Mouse (Mus musculus) midbrain, embryonic 13.5 days (tissue): ENCODE measurements around the gene Rnf17. TPM values are rescaled to one million over a fixed set of nuclear protein-coding genes. Genes with fewer than 3 reads are reported as not detected.

Experiments used
- ATAC-seq: fragments of 200-750 bp; cut with Nextera tagmentation; 2 replicates; pipeline ENCODE4 v1.8.0; 2017; ENCODE audit warnings: mild to moderate bottlenecking, moderate TSS enrichment, moderate library complexity
- H3K27ac ChIP-seq: fragments of 300-500 bp; sonication (generic); 2 replicates; pipeline ENCODE4 v1.5.1; 2015; ENCODE audit warnings: inconsistent platforms, mild to moderate bottlenecking, moderate library complexity
- H3K27me3 ChIP-seq: fragments of 300-500 bp; sonication (generic); 2 replicates; pipeline ENCODE4 v1.6.1; 2015; ENCODE audit warnings: mild to moderate bottlenecking, inconsistent platforms
- H3K36me3 ChIP-seq: fragments of 300-500 bp; sonication (generic); 2 replicates; pipeline ENCODE4 v1.6.1; 2015; ENCODE audit warnings: mild to moderate bottlenecking, inconsistent platforms
- H3K4me1 ChIP-seq: fragments of 300-500 bp; sonication (generic); replicated peaks from 2 replicates; pipeline ENCODE4 v1.6.1; 2015; ENCODE audit warnings: inconsistent platforms
- H3K4me2 ChIP-seq: fragments of 300-500 bp; sonication (generic); replicated peaks from 2 replicates; pipeline ENCODE4 v1.6.1; 2015; ENCODE audit warnings: moderate library complexity, mild to moderate bottlenecking, inconsistent platforms
- H3K4me3 ChIP-seq: fragments of 300-500 bp; sonication (generic); replicated peaks from 2 replicates; pipeline ENCODE4 v1.5.1; 2015; ENCODE audit warnings: mild to moderate bottlenecking, inconsistent platforms
- H3K9ac ChIP-seq: fragments of 300-500 bp; sonication (generic); replicated peaks from 2 replicates; pipeline ENCODE4 v1.6.1; 2015; ENCODE audit warnings: mild to moderate bottlenecking, inconsistent platforms
- H3K9me3 ChIP-seq: fragments of 300-500 bp; sonication (generic); 2 replicates; pipeline ENCODE4 v1.6.1; 2016; ENCODE audit warnings: mild to moderate bottlenecking, inconsistent platforms
- WGBS: fragments of 180-500 bp; shearing (Covaris S2); methylation state at CpG from one replicate; pipeline ENCODE4 v1.1.7; 2015; 5-methylcytosine and 5-hydroxymethylcytosine counted together
- polyA plus RNA-seq: library from polyadenylated mRNA; unstranded; fragments of >200 nt; fragmentation: Nextera tagmentation; extraction: Ambion mirVana; gene quantifications from 2 replicates; pipeline ENCODE4 v1.2.1, GENCODE M21; 2015

Rnf17 gene
- polyA plus RNA-seq, 1 experiment from 2014 or later = 1.7 TPM

DNA sequence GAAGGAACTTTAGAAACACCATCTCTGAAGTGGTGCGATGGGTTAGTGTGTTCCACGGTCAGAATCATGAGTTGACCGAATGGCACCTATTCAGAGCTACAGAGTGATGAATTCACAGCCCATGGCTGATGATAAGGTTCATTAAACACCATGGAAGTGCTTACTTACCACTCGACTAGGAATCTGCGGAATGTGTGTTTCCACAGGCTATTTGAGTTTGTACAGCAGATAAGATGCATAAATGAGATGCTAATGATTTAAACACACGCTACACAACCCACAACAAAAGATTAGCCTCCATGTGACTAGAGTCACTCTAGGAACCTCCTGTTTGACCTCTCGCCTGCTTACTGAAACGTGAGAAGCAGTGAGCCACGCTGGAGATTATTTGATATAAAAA lies 23.0 kb upstream of the Rnf17 start:
- Histone ChIP-seq H3K4me2 (no peak overlapping the region), H3K36me3 (no peaks in the 10 kb centered on the region), H3K27ac (no peak overlapping the region), H3K27me3 (no peaks in the 10 kb centered on the region), H3K9ac (no peak overlapping the region), H3K4me3 (no peak overlapping the region), H3K9me3 (no peaks in the 10 kb centered on the region), H3K4me1 (no peaks in the 10 kb centered on the region)
- WGBS = 71% methylated on average over 9 of the region's 9 CpGs
- no peak for ATAC-seq

DNA sequence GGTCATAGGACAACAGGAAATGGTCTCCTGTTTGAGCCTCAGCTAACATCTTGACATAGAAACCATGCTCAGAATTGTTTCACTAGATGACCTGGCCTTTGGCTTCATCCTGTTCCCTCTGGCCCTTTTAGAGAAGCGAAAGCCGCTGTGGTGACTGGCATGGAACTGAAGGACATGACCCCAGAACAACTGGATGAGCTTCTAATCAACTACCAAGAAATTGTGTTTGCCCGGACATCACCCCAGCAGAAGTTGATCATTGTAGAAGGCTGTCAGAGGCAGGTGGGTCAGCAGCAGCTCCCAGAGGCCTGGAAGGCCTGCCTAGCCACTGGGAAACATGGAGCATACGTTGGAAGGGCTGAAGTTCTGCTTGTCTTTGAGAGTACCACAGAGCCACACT lies 20.0 kb upstream of the Rnf17 start:
- Histone ChIP-seq H3K9me3 (no peaks in the 10 kb centered on the region), H3K4me1 (no peaks in the 10 kb centered on the region), H3K27me3 (no peaks in the 10 kb centered on the region), H3K4me2 (no peak overlapping the region), H3K9ac (no peak overlapping the region), H3K36me3 (no peaks in the 10 kb centered on the region), H3K27ac (no peak overlapping the region), H3K4me3 (no peak overlapping the region)
- no peak for ATAC-seq
- 90% methylated on average over 4 of the region's 4 CpGs for WGBS

DNA sequence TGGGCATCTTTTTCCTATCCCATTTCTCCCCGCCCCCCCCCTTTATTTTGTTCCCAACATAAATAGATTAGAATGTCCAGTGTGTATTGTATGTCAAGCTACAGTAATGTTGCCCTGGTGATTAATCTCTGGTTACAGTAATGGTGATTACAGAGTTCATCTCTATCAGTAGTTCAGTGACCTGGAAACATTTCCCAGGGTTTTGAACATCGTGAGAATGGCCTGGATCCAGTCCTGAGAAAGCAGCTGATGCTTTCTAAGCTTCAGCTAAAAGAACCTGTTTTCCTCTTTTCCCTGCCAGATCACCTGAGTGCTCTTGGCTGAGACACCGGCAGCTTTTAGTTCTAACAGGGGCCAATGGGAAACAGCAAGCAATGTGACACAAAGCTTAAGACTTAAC lies 12.1 kb upstream of the Rnf17 start:
- Histone ChIP-seq H3K4me3 (no peak overlapping the region), H3K9me3 (no peaks in the 10 kb centered on the region), H3K4me1 (no peaks in the 10 kb centered on the region), H3K9ac (no peak overlapping the region), H3K4me2 (no peak overlapping the region), H3K27ac (no peak overlapping the region), H3K36me3 (no peaks in the 10 kb centered on the region), H3K27me3 (no peaks in the 10 kb centered on the region)
- 56% methylated on average over 3 of the region's 3 CpGs for WGBS
- ATAC-seq = no peak

DNA sequence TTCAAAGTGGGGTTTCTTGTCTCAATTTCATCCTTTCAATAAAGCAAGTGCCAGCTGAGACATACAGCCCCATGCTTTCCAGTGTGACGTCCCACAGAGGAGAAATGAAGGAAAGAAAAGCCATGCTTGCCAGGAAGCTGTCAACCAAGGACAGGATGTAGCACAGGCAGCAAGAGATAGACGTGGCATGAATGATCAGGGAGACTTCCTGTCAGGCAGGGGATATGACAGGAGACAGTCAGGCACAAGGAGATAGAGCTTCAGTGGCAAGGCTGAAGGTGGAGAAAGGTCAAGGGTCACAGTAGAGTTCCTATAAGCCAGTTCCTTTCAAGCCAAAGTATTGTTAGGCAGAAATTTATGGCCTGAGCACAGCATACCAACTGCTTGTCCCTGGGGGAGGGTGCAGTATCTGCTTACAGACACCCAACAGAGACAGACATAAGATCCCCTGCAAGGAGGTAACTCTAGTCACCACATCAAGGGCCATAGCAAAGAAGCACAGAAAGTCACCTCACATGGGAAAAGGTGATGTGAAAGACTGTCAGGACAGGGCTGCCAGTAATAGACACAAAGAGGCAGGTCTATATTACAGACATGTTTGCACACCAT lies 8.6 kb upstream of the Rnf17 start:
- H3K4me3 ChIP-seq = no peak overlapping the region
- no peak overlapping the region for H3K9ac ChIP-seq
- no peaks in the 10 kb centered on the region for H3K4me1 ChIP-seq
- WGBS = 36% methylated on average over 2 of the region's 2 CpGs
- no peak for ATAC-seq
- no peaks in the 10 kb centered on the region for H3K27me3 ChIP-seq
- H3K36me3 ChIP-seq = no peaks in the 10 kb centered on the region
- H3K9me3 ChIP-seq = no peaks in the 10 kb centered on the region
- H3K4me2 ChIP-seq = no peak overlapping the region
- no peak overlapping the region for H3K27ac ChIP-seq

DNA sequence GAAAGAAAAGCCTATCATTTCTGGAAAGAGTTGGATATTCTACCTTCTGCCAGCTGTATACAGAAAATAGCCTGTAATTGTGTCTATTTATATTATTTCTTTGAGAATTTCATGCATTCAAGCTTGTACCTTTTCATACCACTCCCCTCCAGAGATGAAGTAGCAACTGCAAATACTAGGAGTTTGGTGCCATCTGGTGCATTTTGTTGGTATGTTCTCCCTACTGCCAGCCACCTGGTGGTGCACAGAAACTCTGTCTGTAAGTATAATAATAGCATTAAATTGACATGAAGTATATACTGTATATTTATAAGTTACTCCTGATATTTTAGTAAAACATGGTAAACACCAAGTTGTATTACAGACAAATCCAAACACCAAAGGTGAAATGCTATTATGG lies 4.4 kb upstream of the Rnf17 start:
- Histone ChIP-seq H3K27ac (no peak overlapping the region), H3K4me2 (no peak overlapping the region), H3K9ac (no peak overlapping the region), H3K27me3 (no peaks in the 10 kb centered on the region), H3K4me3 (no peak overlapping the region), H3K9me3 (no peaks in the 10 kb centered on the region), H3K36me3 (no peaks in the 10 kb centered on the region), H3K4me1 (no peaks in the 10 kb centered on the region)
- ATAC-seq = no peak

DNA sequence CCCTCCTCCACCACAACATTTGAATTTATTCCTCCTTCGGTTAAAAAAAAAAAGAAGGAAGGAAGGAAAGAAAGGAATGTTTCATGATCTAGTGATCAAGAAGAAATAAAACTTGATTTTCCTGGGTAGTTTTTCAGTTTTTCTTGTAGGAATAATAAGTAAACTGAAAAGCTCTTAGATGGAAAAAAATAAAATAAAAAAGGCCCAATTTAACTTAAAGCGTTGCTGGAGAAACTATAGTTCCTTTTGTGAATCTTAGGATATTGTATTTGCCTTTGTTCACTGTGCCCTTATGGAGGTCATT lies 643 bp downstream of the Rnf17 start:
- no peak for ATAC-seq
- no peaks in the 10 kb centered on the region for H3K36me3 ChIP-seq
- no peak overlapping the region for H3K4me3 ChIP-seq
- no peak overlapping the region for H3K4me2 ChIP-seq
- WGBS = 91% methylated on average over 2 of the region's 2 CpGs
- no peaks in the 10 kb centered on the region for H3K4me1 ChIP-seq
- no peak overlapping the region for H3K27ac ChIP-seq
- no peak overlapping the region for H3K9ac ChIP-seq
- no peaks in the 10 kb centered on the region for H3K27me3 ChIP-seq
- no peaks in the 10 kb centered on the region for H3K9me3 ChIP-seq

DNA sequence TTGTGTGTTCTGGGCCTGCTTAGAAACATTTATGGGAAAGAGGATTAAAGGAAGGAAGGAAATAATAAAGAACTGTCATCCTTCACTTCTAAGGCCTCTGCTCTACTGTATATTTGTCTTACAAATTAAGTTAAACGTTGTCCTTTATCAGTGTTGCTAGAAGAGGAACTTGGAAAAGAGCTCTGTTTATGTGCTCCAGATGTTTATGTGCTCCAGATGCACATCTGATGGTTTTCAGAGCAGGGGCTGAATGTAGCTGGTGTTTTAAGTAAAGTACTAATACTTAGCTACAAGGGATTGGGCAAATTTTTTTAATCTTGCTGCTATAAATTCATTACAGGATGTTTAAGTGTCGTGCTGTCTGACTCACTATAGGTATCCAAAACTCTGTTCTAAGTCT lies 59.7 kb downstream of the Rnf17 start:
- 80% methylated on average over 2 of the region's 2 CpGs for WGBS
- H3K36me3 ChIP-seq = no peaks in the 10 kb centered on the region
- no peak overlapping the region for H3K4me2 ChIP-seq
- no peaks in the 10 kb centered on the region for H3K9me3 ChIP-seq
- H3K4me3 ChIP-seq = no peak overlapping the region
- no peak overlapping the region for H3K9ac ChIP-seq
- no peaks in the 10 kb centered on the region for H3K4me1 ChIP-seq
- H3K27me3 ChIP-seq = no peaks in the 10 kb centered on the region
- H3K27ac ChIP-seq = no peak overlapping the region
- no peak for ATAC-seq

DNA sequence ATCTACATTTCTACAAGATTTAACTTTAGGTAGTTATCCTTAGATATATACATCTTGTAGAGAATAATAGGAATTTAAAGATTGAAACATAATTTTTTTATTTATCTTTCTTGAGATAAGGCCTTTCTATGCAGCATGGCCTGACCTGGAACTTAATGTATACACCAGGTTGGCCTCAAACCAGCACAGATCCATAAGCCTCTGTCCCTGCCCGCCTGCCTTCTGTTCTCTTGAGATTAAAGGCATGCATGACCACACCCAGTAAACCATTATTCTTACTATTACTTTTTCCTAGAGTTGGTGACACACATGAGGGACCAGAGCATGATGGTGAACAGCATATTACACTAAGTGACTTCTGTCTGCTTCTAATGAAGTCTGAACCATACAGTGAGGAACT lies 60.3 kb downstream of the Rnf17 start:
- Histone ChIP-seq H3K27ac (no peak overlapping the region), H3K4me3 (no peak overlapping the region), H3K36me3 (no peaks in the 10 kb centered on the region), H3K9me3 (no peaks in the 10 kb centered on the region), H3K27me3 (no peaks in the 10 kb centered on the region), H3K4me2 (no peak overlapping the region), H3K9ac (no peak overlapping the region), H3K4me1 (no peaks in the 10 kb centered on the region)
- 86% methylated on average over 1 of the region's 1 CpGs for WGBS
- ATAC-seq = no peak

DNA sequence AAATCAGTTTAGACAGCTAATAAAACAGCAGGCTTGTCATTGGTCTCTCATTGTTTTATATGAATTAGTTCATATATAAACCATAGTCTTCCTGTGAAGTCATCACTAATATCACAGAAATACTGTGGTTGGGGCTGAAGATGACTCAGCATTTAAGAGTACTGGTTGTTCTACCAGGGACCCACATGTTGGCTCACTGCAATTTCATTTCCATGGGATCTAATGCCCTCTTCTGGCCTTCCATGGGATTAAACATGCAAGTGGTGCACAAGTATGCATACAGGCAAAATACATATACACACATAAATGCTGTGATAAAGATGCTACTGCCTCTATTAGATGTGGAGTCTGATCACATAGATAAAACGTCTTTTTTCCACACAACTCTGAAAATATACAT lies 65.8 kb downstream of the Rnf17 start:
- Histone ChIP-seq H3K4me3 (no peak overlapping the region), H3K27ac (no peak overlapping the region), H3K9ac (no peak overlapping the region), H3K4me2 (no peak overlapping the region), H3K9me3 (no peaks in the 10 kb centered on the region), H3K27me3 (no peaks in the 10 kb centered on the region), H3K4me1 (no peaks in the 10 kb centered on the region), H3K36me3 (no peaks in the 10 kb centered on the region)
- no peak for ATAC-seq
- WGBS = 50% methylated on average over 1 of the region's 1 CpGs

DNA sequence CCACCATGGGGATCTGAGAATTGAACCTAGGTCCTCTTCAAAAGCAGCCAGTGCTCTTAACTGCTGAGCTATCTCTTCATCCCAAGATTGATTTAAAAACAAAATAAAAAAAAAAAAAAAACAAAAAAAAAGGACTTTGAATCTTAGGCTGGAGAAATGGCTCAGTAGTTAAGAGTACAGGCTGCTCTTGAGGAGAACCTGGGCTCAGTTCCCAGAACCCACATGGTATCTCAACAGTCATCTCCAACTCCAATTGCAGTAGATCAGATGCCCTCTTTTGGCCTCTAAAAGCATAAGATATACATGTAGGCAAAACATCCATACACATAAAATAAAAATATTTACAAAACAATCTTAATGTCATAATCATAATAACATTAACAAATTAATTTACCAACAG lies 87.4 kb downstream of the Rnf17 start:
- Histone ChIP-seq H3K27ac (no peak overlapping the region), H3K4me1 (no peaks in the 10 kb centered on the region), H3K9ac (no peak overlapping the region), H3K36me3 (no peaks in the 10 kb centered on the region), H3K27me3 (no peaks in the 10 kb centered on the region), H3K4me3 (no peak overlapping the region), H3K9me3 (no peaks in the 10 kb centered on the region), H3K4me2 (no peak overlapping the region)
- no peak for ATAC-seq

DNA sequence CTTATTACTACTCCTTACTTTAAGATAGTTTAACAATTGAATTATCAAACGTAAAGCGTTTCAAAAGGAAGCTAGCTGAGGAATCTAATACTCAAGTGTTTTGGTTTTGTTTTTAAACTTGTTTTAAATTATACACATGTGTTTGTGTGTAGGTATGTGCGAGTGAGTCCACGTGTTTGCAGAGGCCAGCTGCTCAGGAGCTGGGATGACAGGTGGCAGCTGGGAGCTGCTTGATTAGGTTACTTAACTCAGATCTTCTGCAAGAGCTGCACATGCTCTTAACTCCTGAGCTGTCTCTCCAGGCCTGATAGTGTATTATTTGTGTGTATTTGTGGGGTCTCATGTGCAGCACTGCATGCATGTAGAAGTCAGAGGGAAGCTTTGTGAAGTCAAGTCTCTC lies 100.0 kb downstream of the Rnf17 start:
- Histone ChIP-seq H3K27me3 (no peaks in the 10 kb centered on the region), H3K4me2 (no peak overlapping the region), H3K27ac (no peak overlapping the region), H3K36me3 (no peaks in the 10 kb centered on the region), H3K4me1 (no peaks in the 10 kb centered on the region), H3K9ac (no peak overlapping the region), H3K9me3 (no peaks in the 10 kb centered on the region), H3K4me3 (no peak overlapping the region)
- no peak for ATAC-seq
- WGBS = 84% methylated on average over 4 of the region's 4 CpGs

DNA sequence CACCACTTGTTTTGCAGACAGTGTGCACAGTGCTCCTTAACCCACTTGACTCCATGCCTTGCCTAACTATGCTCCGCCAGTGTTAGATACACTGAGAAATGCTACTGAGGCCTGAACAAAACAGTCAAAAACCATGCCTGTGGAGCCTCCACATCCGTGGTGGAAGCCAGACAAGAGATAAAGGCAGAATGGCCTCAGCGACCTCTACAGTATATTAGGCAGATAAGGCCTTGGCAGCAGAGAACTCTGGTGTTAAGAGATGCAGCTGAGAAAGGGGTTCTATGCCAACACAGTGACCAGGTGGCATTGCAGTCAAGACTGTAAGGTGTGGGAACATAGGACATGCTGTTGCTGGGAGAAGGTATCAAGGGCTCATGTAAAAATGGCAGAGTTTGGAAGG lies 104.4 kb downstream of the Rnf17 start:
- no peaks in the 10 kb centered on the region for H3K27me3 ChIP-seq
- H3K27ac ChIP-seq = no peak overlapping the region
- H3K4me1 ChIP-seq = no peaks in the 10 kb centered on the region
- no peak overlapping the region for H3K4me3 ChIP-seq
- no peak for ATAC-seq
- no peaks in the 10 kb centered on the region for H3K9me3 ChIP-seq
- no peak overlapping the region for H3K9ac ChIP-seq
- 79% methylated on average over 3 of the region's 3 CpGs for WGBS
- no peak overlapping the region for H3K4me2 ChIP-seq
- no peaks in the 10 kb centered on the region for H3K36me3 ChIP-seq

DNA sequence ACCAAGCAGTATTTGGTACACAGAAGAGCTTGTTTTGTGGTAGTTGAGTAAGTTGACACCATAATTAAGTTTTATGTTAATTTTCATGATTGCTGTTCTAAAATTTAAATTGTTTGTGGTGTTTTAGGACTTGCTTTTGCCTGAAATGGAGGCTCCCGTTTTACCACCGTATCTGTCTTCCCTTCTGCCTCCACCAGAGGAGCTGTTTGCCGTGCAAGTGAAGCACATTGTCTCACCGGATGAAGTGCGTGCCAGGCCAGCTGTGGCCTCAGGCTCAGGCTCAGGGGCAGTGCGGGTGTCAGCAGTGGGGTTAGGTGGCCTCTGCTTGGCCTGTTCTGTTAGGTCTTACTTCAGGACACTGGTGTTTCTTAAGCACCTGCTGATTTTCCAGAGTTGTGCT lies 109.7 kb downstream of the Rnf17 start:
- no peak overlapping the region for H3K27ac ChIP-seq
- H3K4me2 ChIP-seq = no peak overlapping the region
- H3K4me1 ChIP-seq = no peaks in the 10 kb centered on the region
- ATAC-seq = no peak
- no peak overlapping the region for H3K9ac ChIP-seq
- no peak overlapping the region for H3K4me3 ChIP-seq
- no peaks in the 10 kb centered on the region for H3K27me3 ChIP-seq
- WGBS = 28% methylated on average over 6 of the region's 6 CpGs
- H3K9me3 ChIP-seq = no peaks in the 10 kb centered on the region
- no peaks in the 10 kb centered on the region for H3K36me3 ChIP-seq
